Mouse (Mus musculus): Measurements from ENCODE around the gene Prim2. TPM values are rescaled to one million over a fixed set of nuclear protein-coding genes. Genes with fewer than 3 reads are reported as not detected.

Gene Prim2
- total RNA-seq, 2 experiments from 2014 or later, result 2.9 to 4.3 TPM

Other genes starting within 250 kb of the Prim2 start
- gene Rab23, start 50.1 kb upstream of the Prim2 start, total RNA-seq (2021), result 10 to 100 TPM; 10.8 to 11.5 TPM
- 10 to 100 TPM; 31.5 to 37.6 TPM for gene Bag2, start 88.0 kb upstream of the Prim2 start, total RNA-seq (2021)
- 10 to 100 TPM; 16.3 to 19.4 TPM for gene Zfp451, start 144.8 kb upstream of the Prim2 start, total RNA-seq (2021)
- 1 to 10 TPM; 2.2 to 2.7 TPM for gene Bend6, start 238.0 kb upstream of the Prim2 start, total RNA-seq (2021)
- gene Dst, start 238.4 kb upstream of the Prim2 start, total RNA-seq (2021), result 100 to 1,000 TPM; 317 TPM